Mouse (Mus musculus): ENCODE measurements around the gene Psmd12. TPM values are rescaled to one million over a fixed set of nuclear protein-coding genes. Genes with fewer than 3 reads are reported as not detected.

Psmd12 gene
- polyA plus RNA-seq, 1 experiment, result 65.4 TPM

DNA sequence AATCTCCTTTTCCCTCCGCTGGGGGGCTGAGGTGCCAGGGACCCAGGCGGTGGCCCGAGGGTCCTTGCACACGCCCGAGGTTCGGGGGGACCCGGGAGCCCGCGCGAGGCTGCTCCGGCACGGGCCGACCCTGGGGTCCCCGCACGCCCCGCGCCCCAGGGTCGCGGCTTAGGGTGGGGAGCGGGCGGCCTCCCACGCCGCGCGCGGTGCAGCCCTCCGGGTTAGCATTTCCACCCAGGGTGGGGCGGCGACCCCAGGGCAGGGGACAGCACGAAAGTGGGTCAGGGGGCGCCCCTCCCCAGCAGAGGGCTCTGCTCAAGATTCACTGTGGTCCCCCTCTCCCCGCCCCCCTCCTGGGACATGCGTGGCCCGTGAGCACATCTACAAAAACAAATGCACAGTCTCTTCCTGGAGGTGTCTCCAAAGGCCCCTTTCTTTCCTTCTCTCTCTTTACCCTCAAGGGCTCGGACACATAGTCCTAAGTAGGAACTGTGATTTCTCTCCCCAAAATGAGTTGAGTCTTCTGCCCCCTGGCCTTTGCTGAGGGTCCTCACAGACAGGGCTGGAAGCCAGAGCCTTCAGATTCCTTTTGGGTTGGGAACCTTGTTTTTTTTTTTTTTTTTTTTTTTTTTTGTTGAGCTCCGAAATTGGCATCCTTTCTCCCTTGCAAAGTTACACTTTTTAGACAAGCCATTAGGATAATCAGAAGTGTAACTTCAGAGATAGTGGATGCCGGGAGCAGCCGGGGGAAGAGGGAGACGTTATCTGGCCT lies 69.1 kb downstream of the Psmd12 start:
- Histone ChIP-seq H3K4me3 (ENCODE audit: insufficient read depth, low read length) (peak overlapping the region; percentile 95), H3K27ac (ENCODE audit: insufficient read depth, low read depth, low read length) (peak overlapping the region; percentile 23; the same call in 1 of the 2 replicates), H3K4me1 (ENCODE audit: control insufficient read depth, insufficient read depth, low read length) (0 out of 2 replicates have a peak, but pooled peaks cover 3% of the 10 kb centered on the region)
- TF ChIP-seq CTCF (IDR thresholded peaks at IDR 0.05; ENCODE audit: low read depth, low read length), result no peak
- TF ChIP-seq POLR2A (IDR thresholded peaks at IDR 0.05; ENCODE audit: borderline replicate concordance, low read depth, low read length), result no peak

Other genes starting within 250 kb of the Psmd12 start
- 13.2 and 14.6 TPM in 2 replicates for gene Pitpnc1, start 8.8 kb upstream of the Psmd12 start, polyA plus RNA-seq (2012; ENCODE audit: insufficient read depth, insufficient read length, missing spikeins)
- gene Helz, start 68.4 kb downstream of the Psmd12 start, polyA plus RNA-seq (2012; ENCODE audit: insufficient read depth, insufficient read length, missing spikeins), result 17.3 and 17.6 TPM in 2 replicates
- not detected in 2 replicates for gene Cacng1, start 237.0 kb downstream of the Psmd12 start, polyA plus RNA-seq (2012; ENCODE audit: insufficient read depth, insufficient read length, missing spikeins)

Data from bone marrow macrophage, adult 2 months (primary cell).